Mouse (Mus musculus) R1 (cell line): ENCODE measurements around the gene Vmn1r225.

Experiments used
- DNase-seq: peaks from one replicate; pipeline ENCODE4 v3.0.0-alpha.2; 2018; ENCODE audit warnings: low read depth, low spot score

Vmn1r225 gene

DNA sequence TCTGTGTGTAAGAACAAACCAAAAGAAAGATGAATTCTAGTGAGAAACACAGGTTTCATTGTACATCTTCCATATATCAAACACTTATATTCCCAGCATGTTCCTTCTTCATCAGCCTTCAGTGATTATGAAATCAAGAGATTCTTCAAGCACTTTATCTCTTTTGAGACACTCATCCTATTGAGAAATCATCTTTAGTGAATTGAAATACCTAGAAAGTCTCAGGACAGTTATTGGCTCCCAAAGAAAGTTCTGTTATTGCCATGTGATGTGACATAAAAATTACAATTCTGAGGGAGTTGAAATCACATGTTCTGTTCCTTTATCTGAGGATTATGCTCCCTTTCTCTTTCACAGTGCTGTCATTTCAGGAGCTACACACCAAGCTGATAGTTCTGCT is at the start of gene Vmn1r225:
Vmn1r225 (plus strand) TSS at position 301 of the 400 bp plus-strand sequence.
- no peak for DNase-seq

GRCm38 (mm10) chr17:20473311-20473710 is 24.6 kb upstream of the Vmn1r225 start:
- DNase-seq, result no peak

- no peak for DNase-seq
Measured at GRCm38 (mm10) chr17:20481231-20481630, 16.7 kb upstream of the Vmn1r225 start, which contains the start of gene Vmn2r108. Gene Vmn2r108 (minus strand): TSS chr17:20481331.

GRCm38 (mm10) chr17:20508247-20508646 is 10.3 kb downstream of the Vmn1r225 start:
- DNase-seq, result peak; percentile 63
